Mouse (Mus musculus): ENCODE data around the gene Zfp706. TPM values are rescaled to one million over a fixed set of nuclear protein-coding genes. Genes with fewer than 3 reads are reported as not detected.

The Zfp706 gene
- polyA plus RNA-seq (2016; fragmentation: Nextera tagmentation; extraction: Ambion mirVana): 417 and 440 TPM in 2 replicates

DNA sequence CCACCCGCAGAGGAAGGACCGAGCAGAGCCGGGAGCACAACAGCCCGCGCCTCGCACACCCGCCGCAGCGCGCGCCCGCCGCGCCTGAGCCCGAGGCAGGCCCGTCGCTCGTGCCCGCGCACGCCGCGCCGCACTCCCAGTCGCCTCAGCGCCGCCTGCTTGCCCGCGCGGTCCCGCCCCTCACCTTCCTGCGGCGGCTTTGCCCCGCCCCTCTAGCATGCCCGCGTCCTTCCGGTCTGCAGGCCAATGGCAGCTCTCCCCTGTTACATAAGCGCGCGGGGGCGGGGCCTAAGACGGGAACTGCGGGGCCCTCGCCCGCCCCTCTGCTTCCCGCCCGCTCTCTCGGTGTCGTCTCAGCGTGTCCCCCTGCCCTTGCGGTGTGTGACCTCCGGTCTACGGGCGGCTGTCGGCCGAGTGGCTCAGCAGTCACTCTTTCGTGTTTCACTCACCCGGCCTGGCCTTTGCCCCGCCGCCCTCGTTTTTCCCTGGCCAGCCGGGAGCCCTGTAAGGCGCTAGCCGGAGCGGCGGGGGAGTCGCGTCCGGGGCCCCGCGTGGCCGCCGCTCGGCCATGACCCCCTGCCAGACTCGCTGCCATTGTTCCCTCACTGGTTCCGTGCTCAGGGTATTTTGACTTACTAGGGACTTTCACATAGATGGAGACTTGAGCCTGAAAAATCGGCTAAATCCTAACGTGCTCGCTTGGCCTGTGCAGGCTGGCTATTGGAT is at the start of gene Zfp706:
Gene Zfp706 (minus strand): TSS at position 541 of the 726 bp plus-strand sequence.
- under 1% methylated on average over 73 of the region's 79 CpGs for WGBS
- Histone ChIP-seq H3K27me3 (no peaks in the 10 kb centered on the region), H3K36me3 (peaks cover 10% of the 10 kb centered on the region), H3K9me3 (replicated peaks) (no peaks in the 10 kb centered on the region), H3K4me1 (peaks cover 21% of the 10 kb centered on the region), H3K27ac (peak within 1 kb of the TSS; percentile 97), H3K4me2 (replicated peaks) (peak within 1 kb of the TSS; percentile 76), H3K9ac (peak within 1 kb of the TSS; percentile 99), H3K4me3 (peak within 1 kb of the TSS; percentile 94)
- peak; percentile 99 for ATAC-seq (ENCODE audit: low FRiP score)

DNA sequence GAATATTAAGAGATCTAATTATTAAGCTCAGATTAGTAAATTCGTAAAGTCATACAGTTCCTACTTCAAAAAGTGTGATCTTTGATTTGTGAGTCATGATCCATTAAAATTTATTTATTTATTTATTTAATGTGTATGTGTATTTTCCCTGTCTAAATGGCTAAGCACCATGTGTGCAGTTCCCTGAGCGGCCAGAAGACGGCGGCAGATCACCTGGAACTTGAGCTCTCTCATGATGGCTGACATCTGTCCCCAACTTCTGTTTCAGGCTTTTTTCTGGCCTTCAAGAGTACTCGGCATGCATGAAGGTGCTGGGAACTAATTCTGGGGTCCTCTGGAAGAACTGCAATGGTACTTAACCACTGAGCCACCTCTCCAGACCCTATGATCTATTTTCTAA is 47.0 kb upstream of the Zfp706 start:
- no peak overlapping the region for H3K9ac ChIP-seq
- no peaks in the 10 kb centered on the region for H3K27me3 ChIP-seq
- H3K4me2 ChIP-seq (replicated peaks): no peak overlapping the region
- H3K27ac ChIP-seq: no peak overlapping the region
- peaks cover 15% of the 10 kb centered on the region for H3K4me1 ChIP-seq
- no peak overlapping the region for H3K4me3 ChIP-seq
- H3K36me3 ChIP-seq: no peaks in the 10 kb centered on the region
- 98% methylated on average over 5 of the region's 5 CpGs for WGBS
- ATAC-seq (ENCODE audit: low FRiP score): no peak
- H3K9me3 ChIP-seq (replicated peaks): 0 out of 2 replicates have a peak, but pooled peaks cover 8% of the 10 kb centered on the region

DNA sequence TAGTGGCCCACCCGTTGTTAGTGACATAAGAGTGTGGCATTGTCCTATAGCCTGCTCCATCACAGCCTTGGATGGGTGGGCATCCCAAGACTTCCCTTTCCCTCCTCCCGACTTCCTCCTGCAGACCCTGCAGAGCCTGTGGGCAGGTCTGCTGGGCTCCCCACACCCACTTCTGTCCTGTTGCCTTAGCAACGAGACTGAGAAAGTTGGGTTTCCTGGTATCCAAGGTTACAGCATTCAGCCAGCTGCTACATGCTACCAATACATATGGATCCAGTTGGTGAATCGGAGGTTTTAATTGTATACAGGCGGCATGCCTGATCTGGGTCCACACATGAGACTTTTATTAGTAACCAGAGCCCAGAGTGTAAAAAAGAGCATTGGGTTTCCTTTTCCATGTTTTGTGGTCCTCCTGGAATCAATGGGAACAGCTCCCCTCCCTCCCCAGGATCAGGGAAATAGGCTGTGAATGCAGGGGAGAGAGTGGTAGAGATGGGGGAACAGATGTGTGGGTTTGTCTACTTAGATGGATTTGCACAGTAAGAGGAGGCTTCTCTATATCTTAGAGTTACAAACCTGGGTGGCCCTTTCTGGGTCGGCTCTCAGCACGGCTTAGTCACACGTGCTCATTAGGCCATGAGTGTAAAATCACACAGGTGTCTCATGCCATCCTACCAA is 45.7 kb upstream of the Zfp706 start:
- peaks cover 15% of the 10 kb centered on the region for H3K4me1 ChIP-seq
- peak; percentile 91 for ATAC-seq (ENCODE audit: low FRiP score)

DNA sequence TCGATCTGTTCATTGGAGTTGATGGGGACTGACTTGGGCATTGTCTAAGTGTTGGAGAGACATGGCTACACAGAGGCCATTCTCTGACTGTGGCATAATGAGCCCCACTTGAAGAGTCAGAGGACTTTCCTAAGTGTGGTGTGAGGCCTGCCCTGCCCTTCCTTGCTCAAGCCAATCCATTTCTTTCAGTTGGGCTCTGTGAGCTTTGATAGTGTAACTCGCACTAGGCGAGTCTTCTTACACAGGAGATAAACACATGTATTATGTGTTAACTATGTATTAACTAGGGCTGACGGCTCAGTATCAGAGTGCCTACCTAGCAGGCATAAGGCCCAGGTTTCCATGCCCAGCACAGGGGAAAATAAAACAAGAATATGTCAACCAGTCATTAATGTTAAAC is 39.8 kb upstream of the Zfp706 start:
- H3K4me2 ChIP-seq (replicated peaks): no peak overlapping the region
- H3K4me3 ChIP-seq: no peak overlapping the region
- peaks cover 5% of the 10 kb centered on the region; the same call in 1 of the 2 replicates for H3K4me1 ChIP-seq
- no peaks in the 10 kb centered on the region for H3K27me3 ChIP-seq
- no peak overlapping the region for H3K27ac ChIP-seq
- no peaks in the 10 kb centered on the region for H3K36me3 ChIP-seq
- no peak overlapping the region for H3K9ac ChIP-seq
- ATAC-seq (ENCODE audit: low FRiP score): no peak
- 0 out of 2 replicates have a peak, but pooled peaks cover 4% of the 10 kb centered on the region for H3K9me3 ChIP-seq (replicated peaks)
- WGBS: 96% methylated on average over 4 of the region's 4 CpGs

More for the DNA sequence above, 45.7 kb upstream of the Zfp706 start:
- no peak overlapping the region for H3K4me3 ChIP-seq
- H3K9me3 ChIP-seq (replicated peaks): 0 out of 2 replicates have a peak, but pooled peaks cover 8% of the 10 kb centered on the region
- H3K4me2 ChIP-seq (replicated peaks): 0 out of 2 replicates have a peak overlapping the region, but pooled peaks have one; percentile 16
- H3K27me3 ChIP-seq: no peaks in the 10 kb centered on the region
- 50% methylated on average over 8 of the region's 8 CpGs for WGBS
- no peak overlapping the region for H3K9ac ChIP-seq
- H3K27ac ChIP-seq: peak overlapping the region; percentile 66
- no peaks in the 10 kb centered on the region for H3K36me3 ChIP-seq

DNA sequence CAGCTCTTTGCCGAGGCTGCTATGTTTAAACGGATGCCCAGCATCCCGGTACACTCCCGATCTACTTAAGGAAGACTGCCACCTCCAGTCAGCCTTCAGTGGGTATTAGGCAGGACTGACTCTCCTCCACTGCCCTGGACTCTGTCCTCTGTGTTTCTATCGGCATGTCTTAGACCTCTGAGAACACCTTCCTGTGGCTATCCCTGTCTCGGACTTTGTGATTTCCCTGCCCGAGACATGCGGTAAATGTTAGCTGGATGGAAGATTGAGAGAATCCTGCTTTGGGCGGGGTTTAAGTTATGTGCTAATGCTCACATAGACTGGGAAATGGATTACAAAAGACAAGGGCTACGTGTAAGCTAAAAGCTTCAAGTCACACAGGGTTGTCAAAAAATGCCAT is 39.0 kb upstream of the Zfp706 start:
- no peak for ATAC-seq (ENCODE audit: low FRiP score)
- Histone ChIP-seq H3K9me3 (replicated peaks) (0 out of 2 replicates have a peak, but pooled peaks cover under 1% of the 10 kb centered on the region), H3K27me3 (no peaks in the 10 kb centered on the region), H3K36me3 (no peaks in the 10 kb centered on the region), H3K4me1 (peaks cover 6% of the 10 kb centered on the region; the same call in 1 of the 2 replicates), H3K4me2 (replicated peaks) (no peak overlapping the region), H3K9ac (no peak overlapping the region), H3K4me3 (no peak overlapping the region), H3K27ac (no peak overlapping the region)
- WGBS: 93% methylated on average over 10 of the region's 10 CpGs

DNA sequence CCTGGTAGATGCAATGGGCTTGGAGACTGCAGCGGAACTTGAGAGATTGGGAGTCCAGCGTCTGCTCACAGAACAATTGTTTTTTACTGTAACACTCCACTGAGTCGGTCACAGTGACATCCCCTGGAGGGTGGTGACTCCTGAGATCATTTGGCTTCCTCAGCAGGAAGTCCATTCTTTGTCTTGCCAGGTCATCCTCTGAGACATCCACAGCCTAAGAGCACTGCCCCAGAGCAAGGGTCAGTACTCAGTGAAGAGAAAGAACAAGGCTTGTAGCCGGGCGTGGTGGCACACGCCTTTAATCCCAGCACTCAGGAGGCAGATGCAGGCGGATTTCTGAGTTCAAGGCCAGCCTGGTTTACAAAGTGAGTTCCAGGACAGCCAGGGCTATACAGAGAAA is 38.6 kb upstream of the Zfp706 start:
- Histone ChIP-seq H3K27ac (no peak overlapping the region), H3K9me3 (replicated peaks) (no peaks in the 10 kb centered on the region), H3K27me3 (no peaks in the 10 kb centered on the region), H3K4me3 (no peak overlapping the region), H3K4me2 (replicated peaks) (no peak overlapping the region), H3K36me3 (no peaks in the 10 kb centered on the region), H3K9ac (no peak overlapping the region), H3K4me1 (peaks cover 6% of the 10 kb centered on the region; the same call in 1 of the 2 replicates)
- no peak for ATAC-seq (ENCODE audit: low FRiP score)
- 73% methylated on average over 7 of the region's 7 CpGs for WGBS

DNA sequence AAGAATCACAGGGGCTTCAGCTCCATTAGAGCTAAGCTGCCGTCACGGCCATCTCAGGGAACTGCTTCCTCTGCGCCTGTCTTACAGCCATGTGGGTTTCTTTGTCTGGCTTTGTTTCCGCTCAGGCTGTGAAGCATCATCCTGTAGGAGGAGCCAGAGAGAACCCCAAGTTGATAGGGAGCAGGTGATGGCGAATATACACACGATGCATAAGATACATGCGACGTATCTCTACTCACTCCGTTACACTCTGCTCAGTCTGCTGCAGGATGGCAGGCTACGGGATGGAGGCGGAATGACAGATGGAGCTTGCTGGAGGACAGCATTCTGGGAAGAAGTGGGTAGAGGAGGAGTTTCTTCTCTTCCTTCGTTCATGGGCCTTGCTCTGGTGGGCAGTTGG is 37.9 kb upstream of the Zfp706 start:
- peak; percentile 38; the same call in 1 of the 2 replicates for ATAC-seq (ENCODE audit: low FRiP score)
- H3K9ac ChIP-seq: no peak overlapping the region

DNA sequence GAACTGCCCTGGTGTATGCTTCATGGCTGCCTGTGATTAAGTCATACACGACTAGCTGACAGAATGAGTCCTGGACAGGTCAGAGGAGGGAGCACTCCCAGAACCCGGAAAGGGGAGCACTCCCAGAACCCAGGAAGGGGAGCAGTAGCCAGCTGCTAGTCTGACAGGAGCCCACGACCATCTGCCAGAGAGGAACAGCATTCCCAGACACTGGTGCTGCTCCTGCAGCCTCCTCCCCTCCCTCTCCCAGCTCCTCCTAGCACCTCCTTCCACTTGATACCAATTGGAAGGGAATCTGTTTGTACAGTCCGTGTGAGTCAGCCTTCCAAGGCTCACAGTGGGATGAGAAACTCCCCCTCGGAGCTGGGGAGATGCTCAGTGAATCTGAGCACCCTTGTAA is 35.0 kb upstream of the Zfp706 start:
- 45% methylated on average over 5 of the region's 5 CpGs for WGBS
- no peaks in the 10 kb centered on the region for H3K27me3 ChIP-seq
- no peak overlapping the region for H3K4me3 ChIP-seq
- H3K36me3 ChIP-seq: no peaks in the 10 kb centered on the region
- peaks cover 6% of the 10 kb centered on the region; the same call in 1 of the 2 replicates for H3K4me1 ChIP-seq
- H3K27ac ChIP-seq: no peak overlapping the region
- no peak overlapping the region for H3K9ac ChIP-seq
- H3K9me3 ChIP-seq (replicated peaks): no peaks in the 10 kb centered on the region
- H3K4me2 ChIP-seq (replicated peaks): no peak overlapping the region
- peak; percentile 57; the same call in 1 of the 2 replicates for ATAC-seq (ENCODE audit: low FRiP score)

More for the DNA sequence above, 37.9 kb upstream of the Zfp706 start:
- H3K27me3 ChIP-seq: no peaks in the 10 kb centered on the region
- H3K9me3 ChIP-seq (replicated peaks): no peaks in the 10 kb centered on the region
- no peak overlapping the region for H3K27ac ChIP-seq
- WGBS: 74% methylated on average over 12 of the region's 12 CpGs
- H3K4me3 ChIP-seq: no peak overlapping the region
- no peaks in the 10 kb centered on the region for H3K36me3 ChIP-seq
- peaks cover 6% of the 10 kb centered on the region; the same call in 1 of the 2 replicates for H3K4me1 ChIP-seq
- no peak overlapping the region for H3K4me2 ChIP-seq (replicated peaks)

DNA sequence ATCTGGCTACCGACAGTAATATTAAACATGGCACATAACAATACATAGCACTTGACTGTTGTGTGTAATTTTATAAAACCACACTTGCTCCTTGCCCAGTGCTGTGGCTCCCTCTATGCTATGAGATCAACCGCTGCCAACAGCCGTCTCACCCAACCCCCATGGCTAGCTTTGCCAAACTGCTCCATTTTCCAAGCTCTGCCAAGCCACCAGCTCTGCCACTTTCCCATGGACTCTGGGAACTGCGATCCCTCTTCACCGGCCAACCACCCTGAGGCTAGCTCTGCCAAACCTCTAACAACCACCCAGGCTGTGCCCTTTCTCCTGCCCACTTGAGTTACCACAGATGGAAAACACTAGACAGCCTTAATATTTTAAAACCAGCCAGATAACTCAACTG is 33.6 kb upstream of the Zfp706 start:
- Histone ChIP-seq H3K27me3 (no peaks in the 10 kb centered on the region), H3K4me1 (peaks cover 6% of the 10 kb centered on the region), H3K9me3 (replicated peaks) (no peaks in the 10 kb centered on the region), H3K4me2 (replicated peaks) (no peak overlapping the region), H3K4me3 (no peak overlapping the region), H3K27ac (no peak overlapping the region), H3K9ac (no peak overlapping the region), H3K36me3 (no peaks in the 10 kb centered on the region)
- 92% methylated on average over 5 of the region's 5 CpGs for WGBS
- ATAC-seq (ENCODE audit: low FRiP score): no peak

DNA sequence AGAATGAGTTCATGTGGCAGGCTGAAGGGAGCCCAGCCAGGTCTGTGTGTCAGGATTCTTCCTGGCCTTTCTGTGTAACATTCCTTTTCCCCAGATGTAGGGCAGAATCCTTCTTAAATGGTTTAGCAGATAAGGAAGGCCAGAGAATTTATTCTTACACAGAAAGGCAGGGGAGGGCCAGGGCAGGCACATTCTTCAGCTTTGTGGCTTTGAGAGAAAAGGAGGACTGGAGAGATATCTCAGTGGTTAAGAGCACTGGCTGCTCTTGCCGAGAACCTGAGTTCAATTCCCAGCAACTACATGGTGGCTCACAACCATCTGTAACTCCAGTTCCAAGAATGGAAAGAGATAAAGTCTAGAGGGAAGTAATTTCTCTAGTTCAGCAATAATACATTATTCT is 31.1 kb upstream of the Zfp706 start:
- WGBS: 76% methylated on average over 1 of the region's 1 CpGs
- Histone ChIP-seq H3K4me2 (replicated peaks) (no peak overlapping the region), H3K9ac (no peak overlapping the region), H3K9me3 (replicated peaks) (no peaks in the 10 kb centered on the region), H3K4me1 (peaks cover 6% of the 10 kb centered on the region), H3K4me3 (no peak overlapping the region), H3K27me3 (no peaks in the 10 kb centered on the region), H3K27ac (no peak overlapping the region), H3K36me3 (no peaks in the 10 kb centered on the region)
- ATAC-seq (ENCODE audit: low FRiP score): no peak

DNA sequence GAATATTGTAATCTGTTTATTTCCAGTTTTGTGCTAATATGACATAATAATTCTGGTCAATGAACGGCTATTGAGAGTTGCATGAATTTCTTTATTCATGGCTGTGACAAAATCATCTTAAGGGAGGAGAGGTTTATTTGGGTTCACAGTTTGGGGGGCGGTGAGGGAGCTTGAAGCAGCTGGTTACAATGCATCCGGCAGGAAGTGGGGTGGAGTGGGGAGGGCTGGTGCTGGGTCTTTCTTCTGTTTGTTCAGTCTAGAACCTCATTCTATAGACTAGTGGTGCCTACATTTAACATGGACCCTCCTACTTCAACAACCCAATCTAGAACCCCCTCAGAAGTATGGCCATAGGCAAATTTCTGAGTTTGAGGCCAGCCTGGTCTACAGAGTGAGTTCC is 30.1 kb upstream of the Zfp706 start:
- no peaks in the 10 kb centered on the region for H3K36me3 ChIP-seq
- peaks cover 5% of the 10 kb centered on the region for H3K4me1 ChIP-seq
- ATAC-seq (ENCODE audit: low FRiP score): no peak
- H3K27me3 ChIP-seq: no peaks in the 10 kb centered on the region
- no peak overlapping the region for H3K4me3 ChIP-seq
- 89% methylated on average over 3 of the region's 3 CpGs for WGBS
- no peak overlapping the region for H3K27ac ChIP-seq
- no peaks in the 10 kb centered on the region for H3K9me3 ChIP-seq (replicated peaks)
- no peak overlapping the region for H3K4me2 ChIP-seq (replicated peaks)
- H3K9ac ChIP-seq: no peak overlapping the region

DNA sequence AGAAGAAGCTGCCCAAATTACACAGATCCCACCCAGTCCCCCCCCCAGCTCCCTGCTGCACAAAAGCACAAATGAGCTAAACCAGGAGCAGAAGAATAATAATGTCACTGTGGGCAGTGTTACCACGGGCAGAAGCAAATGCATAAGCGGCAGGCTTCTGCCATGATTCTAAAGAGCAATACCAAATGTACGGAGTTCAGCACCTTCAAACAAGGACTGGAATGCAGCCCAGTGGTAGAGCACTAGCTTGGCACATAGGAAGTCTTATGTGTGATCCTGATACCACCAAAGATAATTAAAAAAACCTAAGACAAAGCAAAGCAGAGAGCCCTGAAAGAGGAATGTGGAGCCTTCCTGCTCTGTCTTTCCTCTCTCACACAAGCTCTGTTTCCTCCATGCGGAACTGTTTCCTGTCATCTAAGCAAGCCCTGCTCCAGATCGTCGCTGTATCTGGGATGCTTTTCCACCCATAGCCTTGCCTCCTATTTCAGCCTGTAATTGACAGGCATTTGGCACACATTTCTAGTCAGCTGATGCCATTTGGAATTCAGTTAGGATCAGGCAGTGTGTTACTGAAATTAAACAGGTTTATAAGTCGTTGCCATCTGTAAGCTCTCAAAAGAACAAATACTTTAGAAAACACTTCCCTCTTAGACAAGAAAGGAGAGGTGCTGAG is 29.0 kb upstream of the Zfp706 start:
- no peaks in the 10 kb centered on the region for H3K27me3 ChIP-seq
- peaks cover 3% of the 10 kb centered on the region for H3K4me1 ChIP-seq
- no peak overlapping the region for H3K4me2 ChIP-seq (replicated peaks)
- H3K36me3 ChIP-seq: no peaks in the 10 kb centered on the region
- WGBS: 59% methylated on average over 7 of the region's 7 CpGs
- H3K4me3 ChIP-seq: no peak overlapping the region
- no peak for ATAC-seq (ENCODE audit: low FRiP score)
- no peak overlapping the region for H3K9ac ChIP-seq
- H3K27ac ChIP-seq: no peak overlapping the region
- H3K9me3 ChIP-seq (replicated peaks): no peaks in the 10 kb centered on the region

All from hindbrain, embryonic 12.5 days (tissue).